Mouse (Mus musculus) E14TG2a.4 (cell line): ENCODE results near the gene Gucd1.

Experiments
- H3K27me3 ChIP-seq: 2 replicates; pipeline ENCODE4 v1.6.1; 2014; ENCODE audit warnings: low read length, control low read depth; ENCODE audit not compliant: insufficient read depth
- H3K36me3 ChIP-seq: 2 replicates; pipeline ENCODE4 v1.6.1; 2014; ENCODE audit warnings: low read length, control low read depth; ENCODE audit not compliant: insufficient read depth
- H3K4me1 ChIP-seq: replicated peaks from 2 replicates; pipeline ENCODE4 v1.6.1; 2014; ENCODE audit warnings: low read depth, low read length, control low read depth
- H3K4me3 ChIP-seq: replicated peaks from 2 replicates; pipeline ENCODE4 v1.5.1; 2014; ENCODE audit warnings: mild to moderate bottlenecking, low read length
- H3K9me3 ChIP-seq: 2 replicates; pipeline ENCODE4 v1.6.1; 2014; ENCODE audit warnings: low read length, control low read depth
- CTCF ChIP-seq: conservative IDR thresholded peaks from 2 replicates; pipeline ENCODE4 v1.5.1; 2014; ENCODE audit warnings: low read length
- NANOG ChIP-seq: IDR thresholded peaks from 2 replicates; pipeline ENCODE4 v1.6.1; 2014; ENCODE audit warnings: borderline replicate concordance, low read length, mixed read lengths
- POU5F1 ChIP-seq: IDR thresholded peaks from 2 replicates; pipeline ENCODE4 v1.6.1; 2014; ENCODE audit warnings: low read length, borderline replicate concordance

Gucd1 gene

GRCm38 (mm10) chr10:75551175-75551574 is 33.4 kb upstream of the Gucd1 start:
- H3K4me1 ChIP-seq: peaks cover 30% of the 10 kb centered on the region
- no peak for TF ChIP-seq NANOG
- TF ChIP-seq CTCF: no peak
- TF ChIP-seq POU5F1: no peak
- peak overlapping the region; percentile 51 for H3K4me3 ChIP-seq
- no peaks in the 10 kb centered on the region for H3K9me3 ChIP-seq
- no peaks in the 10 kb centered on the region for H3K36me3 ChIP-seq
- H3K27me3 ChIP-seq: peaks cover 41% of the 10 kb centered on the region

- Histone ChIP-seq H3K4me3 (no peak overlapping the region), H3K4me1 (peaks cover 30% of the 10 kb centered on the region), H3K9me3 (no peaks in the 10 kb centered on the region), H3K36me3 (no peaks in the 10 kb centered on the region), H3K27me3 (peaks cover 28% of the 10 kb centered on the region)
- TF ChIP-seq CTCF: no peak
- no peak for TF ChIP-seq NANOG
- TF ChIP-seq POU5F1: no peak
These were observed 32.1 kb upstream of the Gucd1 start for GRCm38 (mm10) chr10:75549886-75550285.

DNA sequence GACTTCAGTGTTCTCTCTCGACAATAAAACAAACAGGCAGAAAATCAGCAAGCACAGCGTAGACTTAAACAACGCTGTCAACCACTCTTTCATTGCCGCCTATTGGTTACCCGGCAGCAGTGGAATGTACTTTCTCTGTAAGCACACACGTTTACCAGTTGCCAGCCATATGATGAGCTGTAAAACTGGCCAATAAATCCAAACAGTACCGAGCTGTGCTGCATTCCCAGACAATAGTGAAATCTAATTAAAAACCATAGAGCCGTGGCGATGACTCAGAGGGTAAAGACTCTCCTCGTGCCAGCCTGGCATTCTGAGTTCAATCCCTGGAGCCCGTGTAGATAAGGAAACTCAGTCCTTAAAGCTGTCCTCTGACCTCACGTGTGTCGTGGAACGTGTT is 30.7 kb upstream of the Gucd1 start:
- Histone ChIP-seq H3K27me3 (peaks cover 22% of the 10 kb centered on the region), H3K4me3 (no peak overlapping the region), H3K36me3 (no peaks in the 10 kb centered on the region), H3K4me1 (peaks cover 22% of the 10 kb centered on the region), H3K9me3 (no peaks in the 10 kb centered on the region)
- TF ChIP-seq POU5F1: no peak
- no peak for TF ChIP-seq CTCF
- TF ChIP-seq NANOG: no peak

DNA sequence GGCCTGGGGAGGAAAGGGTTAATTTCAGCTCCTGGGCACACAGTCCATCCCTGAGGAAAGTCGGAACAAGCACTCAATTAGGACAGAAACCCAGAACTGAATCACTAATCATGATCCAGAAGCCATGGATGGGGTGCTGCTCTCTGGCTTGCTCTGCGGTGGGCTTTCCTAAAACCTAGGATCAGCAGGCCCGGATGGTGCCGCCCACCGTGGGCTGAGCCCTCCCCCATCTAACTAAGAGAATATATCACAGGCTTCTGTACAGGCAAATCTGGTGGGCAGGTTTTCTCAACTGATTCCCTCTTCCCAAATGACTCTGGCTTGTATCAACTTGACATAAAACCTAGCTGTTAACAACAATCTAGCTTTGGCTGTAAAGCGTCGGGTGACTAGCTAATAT is 30.1 kb upstream of the Gucd1 start:
- Histone ChIP-seq H3K9me3 (no peaks in the 10 kb centered on the region), H3K36me3 (no peaks in the 10 kb centered on the region), H3K4me3 (no peak overlapping the region), H3K4me1 (peaks cover 16% of the 10 kb centered on the region), H3K27me3 (peaks cover 16% of the 10 kb centered on the region)
- TF ChIP-seq POU5F1 (no peak), NANOG (no peak), CTCF (no peak)

DNA sequence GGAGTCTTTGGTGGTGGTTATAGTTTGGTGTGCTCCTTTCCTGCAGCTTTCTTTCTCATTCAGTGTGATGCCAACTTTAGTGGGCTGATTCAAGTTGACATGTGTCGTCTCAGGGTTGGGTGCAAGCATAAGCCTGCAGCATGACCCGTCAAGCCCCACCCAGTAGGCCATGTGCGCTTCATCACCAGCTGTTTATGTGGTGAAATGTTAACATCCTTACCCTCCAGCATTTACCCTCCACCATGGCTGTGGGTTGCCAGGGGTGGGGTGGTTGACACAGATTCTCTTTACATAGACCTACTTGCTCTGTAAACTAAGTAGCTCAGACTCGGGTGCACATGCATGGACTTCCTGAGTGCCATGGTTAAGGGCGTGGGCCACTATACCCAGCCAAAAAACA is 18.4 kb upstream of the Gucd1 start:
- no peak for TF ChIP-seq NANOG
- no peak for TF ChIP-seq POU5F1
- no peak for TF ChIP-seq CTCF
- Histone ChIP-seq H3K27me3 (no peaks in the 10 kb centered on the region), H3K9me3 (no peaks in the 10 kb centered on the region), H3K4me1 (peaks cover 13% of the 10 kb centered on the region; the same call in 1 of the 2 replicates), H3K4me3 (no peak overlapping the region), H3K36me3 (peaks cover 53% of the 10 kb centered on the region)

DNA sequence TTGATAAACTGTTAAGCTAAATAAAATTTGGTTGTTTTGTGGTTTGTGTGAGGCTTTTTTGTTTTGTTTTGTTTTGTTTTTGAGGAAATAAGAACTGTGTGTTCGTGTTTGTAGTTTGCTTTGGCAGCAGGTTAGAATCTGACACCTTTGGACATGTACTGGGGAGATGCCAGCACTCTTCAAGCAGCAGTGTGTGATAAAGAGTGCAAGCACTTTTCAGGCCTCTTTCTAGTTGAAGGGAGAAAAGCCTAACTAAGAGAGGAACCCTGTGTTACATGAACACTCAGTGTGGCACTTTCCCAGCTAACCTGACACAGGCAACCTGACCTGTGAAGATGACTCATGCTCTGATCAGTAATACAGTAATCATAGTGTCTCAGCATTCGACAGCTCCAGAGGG is 17.7 kb upstream of the Gucd1 start:
- peaks cover 60% of the 10 kb centered on the region for H3K36me3 ChIP-seq
- H3K4me3 ChIP-seq: no peak overlapping the region
- no peaks in the 10 kb centered on the region for H3K27me3 ChIP-seq
- H3K4me1 ChIP-seq: peaks cover 18% of the 10 kb centered on the region; the same call in 1 of the 2 replicates
- TF ChIP-seq CTCF (no peak), NANOG (no peak), POU5F1 (no peak)
- no peaks in the 10 kb centered on the region for H3K9me3 ChIP-seq

- peaks cover 22% of the 10 kb centered on the region; the same call in 1 of the 2 replicates for H3K4me1 ChIP-seq
- peaks cover 65% of the 10 kb centered on the region for H3K36me3 ChIP-seq
- no peak for TF ChIP-seq POU5F1
- no peak for TF ChIP-seq CTCF
- no peak for TF ChIP-seq NANOG
- H3K4me3 ChIP-seq: no peak overlapping the region
- no peaks in the 10 kb centered on the region for H3K9me3 ChIP-seq
- H3K27me3 ChIP-seq: no peaks in the 10 kb centered on the region
These were observed 17.2 kb upstream of the Gucd1 start for GRCm38 (mm10) chr10:75534934-75535333.

DNA sequence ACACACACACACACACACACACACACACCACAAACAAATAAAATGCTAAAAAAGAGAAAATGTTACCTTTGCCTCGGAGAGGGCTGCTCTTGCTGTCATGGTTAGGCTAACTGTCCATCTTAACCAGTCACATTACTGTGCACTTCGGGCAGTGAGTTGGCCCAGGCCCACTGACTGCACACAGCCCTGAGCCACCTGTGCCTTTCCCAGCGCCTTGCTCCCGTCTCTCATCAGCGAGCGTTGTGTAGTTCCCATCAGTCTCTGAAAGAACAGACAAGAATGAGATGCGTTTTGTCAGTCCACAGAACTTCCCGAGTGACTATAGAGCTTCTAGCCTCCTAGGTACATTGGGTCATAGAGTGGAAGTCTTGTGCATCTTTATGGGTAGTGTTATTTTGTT is 16.4 kb upstream of the Gucd1 start:
- Histone ChIP-seq H3K4me3 (no peak overlapping the region), H3K4me1 (peaks cover 18% of the 10 kb centered on the region; the same call in 1 of the 2 replicates), H3K27me3 (no peaks in the 10 kb centered on the region), H3K9me3 (no peaks in the 10 kb centered on the region), H3K36me3 (peaks cover 71% of the 10 kb centered on the region)
- TF ChIP-seq NANOG (no peak), POU5F1 (no peak), CTCF (no peak)

- H3K27me3 ChIP-seq: no peaks in the 10 kb centered on the region
- peaks cover 20% of the 10 kb centered on the region; the same call in 1 of the 2 replicates for H3K4me1 ChIP-seq
- H3K36me3 ChIP-seq: peaks cover 92% of the 10 kb centered on the region
- no peak for TF ChIP-seq POU5F1
- no peak for TF ChIP-seq NANOG
- no peak for TF ChIP-seq CTCF
- no peaks in the 10 kb centered on the region for H3K9me3 ChIP-seq
- no peak overlapping the region for H3K4me3 ChIP-seq
These were observed 13.8 kb upstream of the Gucd1 start for GRCm38 (mm10) chr10:75531532-75532090.
